Mouse (Mus musculus): Measurements from ENCODE around the gene Pgp.

Gene Pgp

DNA sequence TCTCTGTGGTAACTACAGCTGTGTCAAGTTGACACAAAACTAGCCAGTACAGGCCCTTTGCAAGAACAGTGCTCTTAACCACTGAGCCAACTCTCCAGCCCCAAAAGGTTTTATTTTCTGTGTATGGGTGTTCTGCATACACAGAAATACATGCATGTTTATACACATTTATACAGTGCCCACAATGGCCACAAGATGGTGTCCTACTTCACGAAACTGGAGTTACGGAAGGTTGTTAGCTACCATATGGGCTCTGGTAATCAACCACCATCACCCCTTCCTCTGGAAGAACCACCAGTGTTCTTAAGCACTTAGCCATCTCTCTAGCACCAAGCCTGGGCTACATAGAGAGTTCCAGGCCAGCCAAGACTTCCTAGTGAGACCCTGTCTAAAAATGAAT is 8.6 kb upstream of the Pgp start:
- peak; percentile 56 to 59 for DNase-seq

DNA sequence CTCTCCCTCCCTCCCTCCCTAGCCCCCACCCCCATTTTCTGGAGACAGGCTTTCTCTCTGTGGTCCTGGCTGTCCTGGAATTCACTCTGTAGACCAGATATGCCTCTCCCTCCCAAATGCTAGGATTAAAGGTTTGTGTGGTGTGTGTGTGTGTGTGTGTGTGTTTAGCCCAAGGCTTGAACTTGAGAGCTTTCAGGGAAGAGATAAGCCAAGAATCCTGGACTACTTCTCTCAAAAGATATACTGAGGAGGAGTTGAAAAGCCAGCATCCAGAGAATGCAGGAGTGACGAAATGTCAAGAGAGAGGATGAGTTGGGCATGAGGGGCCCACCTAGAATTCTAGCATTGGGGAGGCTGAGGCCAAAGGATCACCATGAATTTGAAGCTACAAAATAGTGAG is 7.3 kb upstream of the Pgp start:
- no peak for DNase-seq

DNA sequence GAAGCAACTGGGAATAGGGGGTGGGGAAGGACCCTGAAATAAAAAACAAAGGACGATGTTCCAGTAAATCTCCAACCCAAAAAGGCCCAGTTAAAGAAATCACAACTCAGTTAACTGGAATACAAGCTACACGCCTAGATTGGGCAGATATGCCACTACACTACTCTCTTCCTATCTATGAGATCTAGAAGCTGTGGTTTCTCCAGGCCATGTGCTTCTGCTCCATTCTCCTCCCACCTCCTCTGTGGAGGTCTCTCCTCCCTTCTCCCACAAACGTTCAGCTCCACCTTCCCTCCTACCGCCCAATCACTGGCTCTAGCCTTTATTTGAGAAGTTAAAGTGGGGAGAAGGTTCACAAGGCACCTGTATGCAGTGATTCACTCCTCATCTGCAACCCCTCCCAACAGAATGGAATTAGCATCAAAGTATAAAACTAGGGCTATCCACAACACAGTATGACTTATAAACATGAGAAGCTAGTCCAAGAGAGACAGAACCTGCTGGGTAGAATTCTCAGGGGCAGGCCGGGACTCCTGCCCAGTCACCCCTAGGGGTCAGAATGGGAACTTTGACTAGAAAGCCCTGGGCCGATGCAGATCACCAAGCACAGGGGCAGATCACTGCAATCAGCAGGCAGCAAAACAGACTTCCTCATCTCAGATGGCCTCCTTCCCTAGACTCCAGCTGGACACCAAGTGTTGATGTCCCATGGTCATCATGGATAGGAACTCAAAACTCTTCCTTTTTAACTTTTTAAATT is 6.6 kb upstream of the Pgp start:
- no peak for DNase-seq

DNA sequence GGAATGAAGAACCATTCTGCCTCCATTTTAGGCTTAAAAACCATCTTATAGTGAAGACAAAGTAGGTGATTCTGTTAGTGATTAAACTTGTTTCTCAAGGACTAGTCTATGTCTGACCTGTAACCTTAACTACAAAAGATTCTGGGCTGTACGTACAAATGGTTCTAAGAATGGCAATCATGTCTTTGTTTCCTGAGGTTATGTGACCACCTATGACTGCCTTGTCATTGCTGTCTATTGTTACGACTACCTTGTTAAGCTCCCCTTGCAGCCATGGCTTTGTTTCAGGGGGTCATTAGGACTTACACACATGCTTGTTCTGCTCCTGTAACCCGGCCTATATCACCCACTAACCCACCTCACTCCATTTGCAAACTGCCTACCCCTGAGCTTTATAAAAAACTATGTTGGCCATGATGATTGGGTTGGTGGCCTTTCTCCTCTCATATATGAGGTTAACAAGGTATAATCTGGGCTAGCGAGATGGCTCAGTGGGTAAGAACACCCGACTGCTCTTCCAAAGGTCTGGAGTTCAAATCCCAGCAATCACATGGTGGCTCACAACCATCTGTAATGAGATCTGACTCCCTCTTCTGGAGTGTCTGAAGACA is 1.5 kb upstream of the Pgp start:
- DNase-seq = no peak

DNA sequence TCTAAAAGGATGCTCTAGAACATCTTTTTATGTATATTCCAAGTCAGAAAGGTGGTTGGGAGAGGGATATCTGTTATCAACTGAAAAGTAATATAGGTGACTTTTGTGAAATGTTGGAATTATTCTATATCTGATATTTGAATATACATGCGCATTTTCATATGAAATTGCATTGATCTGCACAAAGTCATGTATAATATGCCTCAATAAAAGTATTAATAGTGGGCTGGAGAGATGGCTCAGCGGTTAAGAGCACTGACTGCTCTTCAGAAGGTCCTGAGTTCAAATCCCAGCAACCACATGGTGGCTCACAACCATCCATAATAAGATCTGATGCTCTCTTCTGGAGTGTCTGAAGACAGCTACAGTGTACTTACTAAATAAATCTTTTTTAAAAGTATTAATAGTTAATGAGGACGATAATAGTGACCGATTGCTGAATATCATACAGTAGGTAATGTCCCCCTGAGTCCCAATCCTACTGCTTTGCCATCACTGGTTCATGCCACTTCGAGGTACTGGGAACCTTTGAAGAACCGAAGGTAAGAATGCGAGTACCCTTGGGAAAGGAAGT is 769 bp upstream of the Pgp start:
- DNase-seq = no peak

DNA sequence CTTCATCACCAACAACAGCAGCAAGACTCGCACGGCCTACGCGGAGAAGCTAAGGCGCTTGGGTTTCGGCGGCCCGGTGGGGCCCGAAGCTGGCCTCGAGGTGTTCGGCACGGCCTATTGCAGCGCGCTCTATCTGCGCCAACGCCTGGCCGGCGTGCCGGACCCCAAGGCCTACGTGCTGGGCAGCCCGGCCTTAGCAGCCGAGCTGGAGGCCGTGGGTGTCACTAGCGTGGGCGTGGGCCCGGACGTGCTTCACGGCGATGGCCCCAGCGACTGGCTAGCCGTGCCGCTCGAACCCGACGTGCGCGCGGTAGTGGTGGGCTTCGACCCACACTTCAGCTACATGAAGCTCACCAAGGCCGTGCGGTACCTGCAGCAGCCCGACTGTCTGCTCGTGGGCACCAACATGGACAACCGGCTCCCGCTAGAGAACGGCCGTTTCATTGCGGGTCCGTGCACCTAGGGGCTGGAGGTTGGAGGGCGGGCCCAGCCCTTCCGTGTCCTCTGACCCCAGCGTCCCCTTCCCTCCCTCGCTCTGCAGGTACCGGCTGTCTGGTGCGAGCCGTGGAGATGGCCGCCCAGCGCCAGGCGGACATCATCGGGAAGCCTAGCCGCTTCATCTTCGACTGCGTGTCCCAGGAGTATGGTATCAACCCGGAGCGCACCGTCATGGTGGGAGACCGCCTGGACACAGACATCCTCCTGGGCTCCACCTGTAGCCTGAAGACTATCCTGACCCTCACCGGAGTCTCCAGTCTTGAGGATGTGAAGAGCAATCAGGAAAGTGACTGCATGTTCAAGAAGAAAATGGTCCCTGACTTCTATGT is 722 bp downstream of the Pgp start:
- peak in 1 of 2 experiments; percentile 58 for DNase-seq

DNA sequence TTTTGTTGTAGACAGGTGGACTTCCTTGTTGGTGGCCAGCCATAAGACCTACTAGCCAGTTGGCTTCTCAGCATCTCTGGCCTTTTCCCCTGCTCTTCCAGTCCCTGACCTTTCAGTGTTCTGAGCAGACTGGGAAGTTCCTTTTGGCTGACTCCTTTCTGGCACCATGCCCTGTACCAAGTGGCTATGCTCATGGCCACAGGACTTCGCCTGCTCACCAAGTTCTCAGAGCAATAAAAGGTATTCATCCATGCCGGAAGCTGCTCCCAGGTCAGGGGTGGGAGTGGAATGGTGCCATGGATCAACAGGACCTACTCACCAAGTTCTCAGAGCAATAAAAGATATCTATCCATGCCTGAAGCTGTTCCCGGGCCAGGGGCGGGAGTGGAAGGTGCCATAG is 2.3 kb downstream of the Pgp start:
- peak; percentile 77 to 81 for DNase-seq

DNA sequence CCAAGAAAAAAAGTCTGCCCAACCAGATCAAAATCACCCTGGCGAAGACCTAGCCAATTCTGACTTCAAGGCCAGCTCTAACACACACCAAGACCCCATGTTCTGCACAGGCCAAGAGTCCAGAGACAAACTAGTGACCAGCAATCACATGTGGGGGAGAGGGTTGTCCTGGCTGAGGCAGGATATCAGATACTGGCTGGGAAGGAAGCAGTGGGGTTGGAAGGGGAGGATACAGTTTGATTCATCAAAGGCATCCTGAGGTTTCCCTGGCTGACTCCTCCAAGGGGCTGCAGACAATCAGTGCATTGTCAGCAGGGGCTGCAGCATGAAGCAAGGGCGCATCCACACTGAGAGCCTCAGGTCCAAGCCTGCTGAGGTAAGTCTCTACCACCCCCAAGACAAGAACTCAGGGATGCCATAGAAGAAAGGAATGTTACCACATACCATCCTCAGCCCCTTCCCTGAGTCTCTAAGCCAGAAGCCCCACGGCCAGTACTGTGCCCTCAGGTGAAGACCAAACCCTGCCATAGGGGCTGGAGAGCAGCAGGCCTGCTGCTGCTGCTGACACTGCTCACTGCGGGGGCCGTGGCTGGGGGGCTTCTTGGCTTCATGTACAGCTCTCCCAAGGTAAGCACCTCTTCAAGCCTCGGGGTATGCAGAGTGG is 3.6 kb downstream of the Pgp start, which contains the start of gene Bricd5:
Gene Bricd5 (plus strand): TSS at position 273 of the 664 bp plus-strand sequence.
- DNase-seq = no peak

DNA sequence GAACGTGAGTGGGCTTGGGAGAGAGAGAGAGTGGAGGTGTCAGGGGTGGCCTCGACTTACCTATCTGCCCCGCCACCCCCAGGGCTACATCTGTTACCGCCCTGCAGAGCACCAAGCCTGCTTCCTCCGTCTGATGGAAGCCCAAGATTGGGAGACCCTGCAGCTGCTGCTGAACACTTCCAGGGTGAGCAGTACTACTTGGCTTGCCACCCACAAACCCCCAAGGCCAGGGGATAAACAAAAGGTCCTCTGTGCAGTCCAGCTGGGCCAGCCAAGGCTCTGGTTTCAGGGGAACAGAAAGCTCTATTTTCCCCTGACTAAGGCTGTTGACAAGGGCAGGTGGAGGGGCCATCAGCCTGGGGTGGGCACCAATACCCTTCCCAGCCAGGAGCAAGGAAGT is 4.4 kb downstream of the Pgp start:
- DNase-seq = peak in 1 of 2 experiments; percentile 52

DNA sequence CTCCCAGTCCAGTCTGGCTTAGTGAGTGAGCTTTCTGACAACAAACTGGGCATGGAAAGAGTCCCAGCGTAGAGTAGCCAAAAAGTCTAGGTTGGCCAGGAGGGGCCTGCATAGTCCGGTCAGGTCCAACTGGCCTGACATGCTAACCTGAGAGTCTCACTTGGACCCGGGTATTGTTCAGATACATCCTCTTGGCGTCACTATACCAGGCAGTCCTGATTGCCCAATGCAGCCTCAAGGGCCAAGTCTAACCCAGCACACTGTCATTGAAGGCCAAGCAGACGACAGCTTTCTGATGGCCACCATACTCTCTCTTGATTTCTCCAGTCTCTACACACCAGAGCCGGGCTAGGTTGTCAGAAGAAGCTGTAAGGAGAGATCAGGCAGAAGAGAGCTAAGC is 5.4 kb downstream of the Pgp start:
- no peak for DNase-seq

DNA sequence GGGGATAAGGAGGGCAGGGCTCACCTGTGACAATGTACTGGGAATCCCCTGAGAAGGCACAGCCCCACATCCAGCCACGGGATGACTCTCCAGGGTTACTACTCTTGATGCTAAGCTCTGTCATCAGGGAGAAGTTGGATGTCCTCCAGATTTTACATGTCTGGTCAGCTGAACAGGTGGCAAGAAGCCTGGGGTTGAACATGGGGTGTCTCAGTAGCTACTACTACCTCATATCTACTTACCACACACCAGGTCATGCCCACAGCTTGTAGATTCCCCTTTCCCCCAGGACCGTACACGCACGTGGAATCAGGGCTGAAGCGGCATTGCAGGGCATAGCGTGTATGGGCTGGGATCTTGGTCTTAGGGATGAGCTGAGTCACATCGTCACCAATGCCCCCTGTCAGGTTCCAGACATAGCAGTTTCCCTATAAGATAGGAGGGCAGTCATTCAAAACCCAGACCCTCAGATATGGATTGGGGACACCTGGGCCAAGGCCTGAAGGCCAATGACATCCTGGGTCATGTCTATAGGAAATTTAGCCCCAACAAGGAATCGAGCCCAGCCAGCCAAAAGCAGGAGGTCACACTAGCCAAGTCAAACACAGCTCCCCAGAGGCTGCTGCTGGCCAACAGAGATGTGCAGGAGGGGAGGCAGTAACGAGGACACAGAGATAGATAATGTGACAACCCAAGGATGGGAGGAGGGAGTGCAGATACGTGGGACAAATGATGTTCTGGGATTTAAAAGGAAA is 6.0 kb downstream of the Pgp start:
- no peak for DNase-seq

DNA sequence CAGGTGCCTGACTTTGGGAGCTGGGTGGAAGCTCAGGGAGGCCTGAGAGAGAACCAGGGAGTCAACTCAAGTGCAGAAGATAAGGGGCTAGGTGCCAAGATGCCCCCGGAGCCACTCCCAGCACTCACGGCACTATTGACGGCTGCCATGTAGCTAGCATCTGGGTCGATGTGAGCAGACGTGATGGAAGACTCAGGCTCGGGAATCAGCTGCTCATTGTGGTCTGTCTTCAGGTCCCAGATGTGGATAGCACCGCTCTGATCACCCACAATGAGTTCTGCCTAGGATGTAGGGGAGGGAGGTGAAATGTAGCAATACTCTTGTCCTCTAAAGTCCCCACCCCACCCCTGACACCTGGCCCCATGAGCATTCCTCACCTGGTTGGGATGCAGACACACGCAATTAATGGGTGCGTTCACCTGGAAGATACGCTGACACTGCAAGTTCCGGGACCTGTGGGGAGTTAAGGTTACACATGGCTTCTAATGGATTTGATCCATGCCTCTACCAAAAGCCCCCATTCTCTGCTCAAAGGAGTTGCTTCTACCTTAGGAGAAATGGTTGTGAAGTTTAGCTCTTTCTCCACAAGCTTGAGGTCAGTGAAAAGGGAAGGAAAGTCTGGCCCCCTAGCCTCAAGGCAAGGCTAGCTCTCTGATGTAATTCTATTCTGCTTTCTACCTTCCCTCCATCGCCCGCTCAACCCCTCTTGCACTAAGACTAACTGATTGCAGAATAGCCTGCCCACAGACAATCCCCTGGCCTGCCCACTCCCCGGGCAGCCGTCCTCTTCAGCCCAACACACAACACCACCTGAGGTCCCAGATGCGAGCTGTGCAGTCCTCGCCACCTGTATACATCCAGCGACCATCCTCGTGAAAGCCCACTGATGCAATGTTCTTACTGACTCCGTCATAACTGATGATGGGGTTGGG is 7.1 kb downstream of the Pgp start:
- no peak for DNase-seq

DNA sequence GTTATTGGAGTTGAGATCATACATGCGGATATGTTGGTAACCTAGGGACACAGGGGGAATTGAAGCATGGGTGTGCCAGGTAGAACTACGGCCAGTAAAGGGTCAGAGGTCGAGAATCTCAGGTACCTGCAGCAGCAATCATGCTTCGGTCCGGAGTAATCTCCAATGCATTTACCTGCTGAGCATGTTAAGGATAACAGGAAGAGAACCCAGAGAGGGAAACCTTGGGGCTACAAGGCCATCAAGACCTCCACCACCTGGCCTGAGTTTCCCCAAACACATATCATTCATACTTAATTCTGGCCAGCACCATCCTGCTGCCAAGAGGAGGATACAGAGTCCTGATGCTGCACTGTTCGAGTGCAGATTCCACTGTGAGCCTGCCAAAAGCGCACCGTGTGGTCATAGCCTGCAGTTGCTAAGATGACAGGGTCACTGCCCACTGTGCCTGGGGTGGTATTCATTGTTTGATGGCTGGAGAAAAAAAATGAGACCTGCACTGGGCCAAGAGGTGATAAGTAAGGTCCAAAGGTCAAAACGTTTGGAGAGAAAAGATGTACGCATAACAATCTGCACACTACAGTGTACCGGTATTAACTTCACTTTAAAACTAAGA is 7.9 kb downstream of the Pgp start:
- DNase-seq = peak; percentile 63 to 64

DNA sequence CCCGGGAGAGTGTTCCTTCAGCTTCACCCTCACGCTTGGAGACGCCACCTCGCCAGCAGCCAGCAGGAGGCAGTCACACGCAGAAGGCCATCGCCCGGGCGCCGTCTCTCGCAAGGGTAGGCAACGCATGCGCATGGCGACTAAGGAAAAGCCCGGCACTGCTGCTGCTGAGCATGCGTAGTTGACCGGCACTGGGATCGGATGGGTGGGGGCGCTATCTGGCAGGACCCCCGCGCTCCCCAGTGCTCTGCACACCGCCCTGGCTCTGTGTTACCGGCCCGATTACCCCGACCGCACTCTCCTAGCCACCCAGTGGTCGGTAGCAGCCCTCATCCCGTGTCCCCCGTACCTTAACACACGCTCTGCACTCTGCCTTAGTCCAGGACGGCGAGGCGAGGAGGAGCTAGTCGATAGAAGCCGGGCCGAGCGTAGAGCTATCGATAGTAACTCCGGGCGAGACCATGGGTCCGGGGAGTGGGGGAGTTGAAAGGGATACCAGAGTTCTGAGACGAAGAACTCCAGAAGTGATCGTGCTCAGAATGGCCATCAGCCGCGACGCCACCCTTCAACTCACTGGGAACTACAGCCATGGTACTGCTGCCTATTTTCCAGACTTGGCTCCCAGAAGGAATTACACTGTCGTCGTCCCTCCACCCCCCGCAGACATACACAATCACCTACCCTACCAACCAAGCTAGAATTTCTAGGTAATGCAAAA is 8.6 kb downstream of the Pgp start, which contains the start of gene Mlst8:
Gene Mlst8 (minus strand): TSS at position 416 of the 718 bp plus-strand sequence.
- DNase-seq = peak; percentile 99

DNA sequence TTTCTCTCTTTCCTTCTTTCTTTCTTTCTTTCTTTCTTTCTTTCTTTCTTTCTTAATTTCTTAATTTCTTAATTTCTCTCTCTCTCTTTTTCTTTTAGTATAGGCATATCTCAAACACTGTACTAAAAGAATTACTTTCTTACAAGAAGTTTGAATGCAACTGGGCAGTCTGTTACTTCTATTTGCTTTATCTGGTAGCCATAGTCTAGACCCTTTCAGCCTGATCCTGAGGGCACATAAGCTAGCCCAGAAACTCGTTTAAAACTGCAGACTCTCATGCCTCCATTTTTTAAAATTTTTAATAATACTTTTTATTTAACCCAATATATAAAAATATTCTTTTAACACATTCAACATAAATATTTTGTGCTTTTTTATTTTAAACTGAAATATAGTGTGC is 9.2 kb downstream of the Pgp start:
- no peak for DNase-seq

DNA sequence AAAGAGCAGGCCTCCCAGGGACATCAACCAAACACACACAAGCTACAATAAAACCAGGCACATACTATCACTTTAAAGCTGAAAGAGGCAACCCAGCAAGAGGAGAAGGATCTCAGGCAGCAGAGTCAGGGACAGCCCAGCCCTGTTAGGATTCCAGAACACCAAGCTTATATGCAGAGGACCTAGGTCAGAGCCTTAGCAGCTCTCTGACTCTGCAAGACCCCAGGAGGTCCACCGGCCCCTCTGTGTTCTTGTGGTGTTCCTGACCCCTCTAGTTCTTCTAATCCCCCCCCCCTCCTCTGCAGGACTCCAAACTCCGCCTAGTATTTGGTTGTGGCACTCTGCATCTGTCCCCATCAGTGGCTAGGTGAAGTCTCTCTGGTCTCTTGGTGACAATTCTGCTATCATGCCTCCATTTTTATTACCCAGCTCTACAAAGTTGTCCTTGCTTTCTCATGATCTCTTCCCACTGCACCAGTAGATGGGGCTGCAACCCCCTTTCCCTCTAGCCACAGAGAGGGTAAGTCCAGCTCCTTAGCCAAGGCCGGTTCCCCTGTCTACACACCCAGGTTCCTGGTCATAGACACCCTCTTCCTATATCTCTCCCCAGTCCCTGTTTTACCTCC is 10.1 kb downstream of the Pgp start:
- DNase-seq = peak in 1 of 2 experiments; percentile 46

DNA sequence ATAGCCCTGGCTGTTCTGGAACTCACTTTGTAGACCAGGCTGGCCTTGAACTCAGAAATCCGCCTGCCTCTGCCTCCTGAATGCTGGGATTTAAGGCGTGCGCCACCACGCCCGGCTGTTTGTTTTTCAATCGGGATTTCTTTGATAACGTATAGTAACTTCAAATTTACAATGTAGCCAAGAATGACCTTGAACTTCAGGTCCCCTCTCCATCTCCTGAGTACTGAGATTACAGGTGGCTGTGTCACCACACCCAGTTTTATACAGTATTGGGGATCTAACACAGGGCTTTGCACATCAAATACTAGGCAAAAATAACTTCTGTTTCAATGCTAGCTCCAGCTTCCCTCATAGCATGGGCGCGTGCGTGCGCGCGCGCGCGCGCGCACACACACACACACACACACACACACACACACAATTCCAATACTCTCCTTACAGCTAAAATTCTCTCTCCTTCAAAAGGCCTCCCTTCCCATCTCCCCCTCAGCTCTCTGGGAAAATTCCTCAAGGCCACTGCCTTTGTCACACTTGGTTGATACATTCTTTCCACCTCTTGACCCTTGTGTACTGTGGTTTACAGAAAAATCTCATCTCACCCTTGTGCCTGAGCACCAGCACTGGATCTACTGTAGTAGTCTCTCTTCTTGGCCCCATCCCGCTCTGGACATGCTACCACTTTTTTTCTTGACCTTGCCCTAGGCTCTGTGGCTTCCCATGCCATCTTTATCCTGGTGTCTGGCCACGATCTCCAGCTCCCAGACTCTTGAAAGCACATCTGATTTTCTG is 11.0 kb downstream of the Pgp start:
- DNase-seq = no peak

DNA sequence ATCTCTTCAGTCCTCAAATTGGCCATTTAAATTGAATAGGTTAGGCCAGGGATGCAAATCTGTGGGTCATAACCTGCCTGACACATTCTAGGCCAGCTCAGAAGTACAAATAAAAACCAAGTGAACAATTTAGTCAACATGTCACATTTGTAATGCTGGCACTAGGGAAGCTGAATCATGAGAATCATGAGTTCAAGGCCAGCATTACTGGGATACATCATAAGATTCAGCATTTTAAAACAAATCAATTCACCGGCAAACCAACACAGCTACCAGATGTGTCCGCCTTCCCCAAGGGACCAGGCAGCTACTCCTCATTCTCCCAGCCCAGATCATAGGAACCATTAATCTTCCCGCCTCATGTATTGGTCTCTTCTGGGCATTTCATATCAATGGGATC is 13.3 kb downstream of the Pgp start:
- no peak for DNase-seq
